Mouse (Mus musculus) hindbrain, embryonic 10.5 days (tissue): Measurements from ENCODE around the gene Slc45a1. TPM values are rescaled to one million over a fixed set of nuclear protein-coding genes. Genes with fewer than 3 reads are reported as not detected.

ENCODE experiments used
- DNase-seq: peaks from one replicate; pipeline ENCODE4 v3.0.0-alpha.2; 2017; ENCODE audit warnings: low spot score
- H3K27ac ChIP-seq: fragments of 300-500 bp; sonication (generic); 2 replicates; pipeline ENCODE4 v1.5.1; 2016; ENCODE audit warnings: mild to moderate bottlenecking, moderate library complexity
- H3K27me3 ChIP-seq: fragments of 300-500 bp; sonication (generic); 2 replicates; pipeline ENCODE4 v1.6.1; 2016; ENCODE audit warnings: mild to moderate bottlenecking; ENCODE audit not compliant: poor library complexity, insufficient read depth, severe bottlenecking
- H3K36me3 ChIP-seq: fragments of 300-500 bp; sonication (generic); 2 replicates; pipeline ENCODE4 v1.6.1; 2016; ENCODE audit warnings: mild to moderate bottlenecking, moderate library complexity
- H3K4me1 ChIP-seq: fragments of 300-500 bp; sonication (generic); replicated peaks from 2 replicates; pipeline ENCODE4 v1.6.1; 2016; ENCODE audit warnings: mild to moderate bottlenecking
- H3K4me3 ChIP-seq: fragments of 300-500 bp; sonication (generic); 2 replicates; pipeline ENCODE4 v1.5.1; 2016; ENCODE audit warnings: mild to moderate bottlenecking, moderate library complexity
- H3K9me3 ChIP-seq: fragments of 300-500 bp; sonication (generic); 2 replicates; pipeline ENCODE4 v1.6.1; 2016; ENCODE audit warnings: mild to moderate bottlenecking, moderate library complexity
- WGBS: fragments of 180-500 bp; shearing (Covaris S2); methylation state at CpG from one replicate; pipeline ENCODE4 v1.1.7; 2016; 5-methylcytosine and 5-hydroxymethylcytosine counted together
- polyA plus RNA-seq: library from polyadenylated mRNA; unstranded; fragments of >200 nt; fragmentation: Nextera tagmentation; extraction: Ambion mirVana; gene quantifications from 2 replicates; pipeline ENCODE4 v1.2.1, GENCODE M21; 2016

Gene Slc45a1
- polyA plus RNA-seq, 1 experiment from 2014 or later, result 8.4 TPM

- DNase-seq, result no peak
- no peak overlapping the region for H3K27ac ChIP-seq
- H3K27me3 ChIP-seq, result no peaks in the 10 kb centered on the region
- H3K9me3 ChIP-seq, result no peaks in the 10 kb centered on the region
- H3K4me3 ChIP-seq, result no peak overlapping the region
- peaks cover 13% of the 10 kb centered on the region; the same call in 1 of the 2 replicates for H3K36me3 ChIP-seq
- peaks cover 24% of the 10 kb centered on the region for H3K4me1 ChIP-seq
- 83% methylated on average over 10 of the region's 10 CpGs for WGBS
Measured at GRCm38 (mm10) chr4:150581931-150582723, 69.8 kb downstream of the Slc45a1 start.

Other genes starting within 250 kb of the Slc45a1 start
- gene Errfi1, start 201.7 kb upstream of the Slc45a1 start, polyA plus RNA-seq, result 29.7 and 32.1 TPM in 2 replicates